Mouse (Mus musculus) duodenum, adult 2 months (tissue): ENCODE data around the gene Olfr1410. TPM values are rescaled to one million over a fixed set of nuclear protein-coding genes. Genes with fewer than 3 reads are reported as not detected.

Experiments
- polyA plus RNA-seq: library from polyadenylated mRNA; depleted of rRNA; stranded (reverse); fragments of >200 nt; gene quantifications from 2 replicates; pipeline ENCODE4 v1.2.3, GENCODE M21; 2012; ENCODE audit warnings: low replicate concordance; rRNA removed

Olfr1410 gene
- not detected in 2 replicates for polyA plus RNA-seq

GRCm38 (mm10) chr1:92605482-92605881 is at the start of gene Olfr1410:
TSS of gene Olfr1410 (plus strand) at chr1:92605782.

GRCm38 (mm10) chr1:92571022-92571421 is 34.6 kb upstream of the Olfr1410 start, which contains the start of gene Olfr1413:
TSS of gene Olfr1413 (plus strand) at chr1:92571322.

GRCm38 (mm10) chr1:92585479-92585878 is 20.1 kb upstream of the Olfr1410 start, which contains the start of gene Olfr1412:
TSS of gene Olfr1412 (plus strand) at chr1:92585779.

GRCm38 (mm10) chr1:92594111-92594510 is 11.5 kb upstream of the Olfr1410 start, which contains the start of gene Olfr1411:
TSS of gene Olfr1411 (plus strand) at chr1:92594411.

GRCm38 (mm10) chr1:92617488-92617887 is 11.9 kb downstream of the Olfr1410 start, which contains the start of gene Olfr12:
TSS of gene Olfr12 (plus strand) at chr1:92617788.

GRCm38 (mm10) chr1:92641514-92642272 is 36.1 kb downstream of the Olfr1410 start, which contains the start of gene Cops9:
TSS of gene Cops9 (minus strand) at chr1:92641985.

GRCm38 (mm10) chr1:92648673-92649072 is 43.1 kb downstream of the Olfr1410 start, which contains the start of gene Otos:
TSS of gene Otos (minus strand) at chr1:92648841.

Other genes with a start within 250 kb of the Olfr1410 start
- 79.4 and 85.8 TPM in 2 replicates for gene Ndufa10, start 131.9 kb upstream of the Olfr1410 start, polyA plus RNA-seq
- gene Olfr1416, start 120.7 kb upstream of the Olfr1410 start, polyA plus RNA-seq = not detected in 2 replicates
- gene Olfr1415, start 109.7 kb upstream of the Olfr1410 start, polyA plus RNA-seq = not detected in 2 replicates
- gene Olfr1414, start 87.1 kb upstream of the Olfr1410 start, polyA plus RNA-seq = not detected in 2 replicates
- not detected in 2 replicates for gene Olfr1413, start 34.5 kb upstream of the Olfr1410 start, polyA plus RNA-seq
- not detected in 2 replicates for gene Olfr1412, start 20.0 kb upstream of the Olfr1410 start, polyA plus RNA-seq
- not detected in 2 replicates for gene Olfr1411, start 11.4 kb upstream of the Olfr1410 start, polyA plus RNA-seq
- not detected in 2 replicates for gene Olfr12, start 12.0 kb downstream of the Olfr1410 start, polyA plus RNA-seq
- 43.6 and 66.3 TPM in 2 replicates for gene Cops9, start 36.2 kb downstream of the Olfr1410 start, polyA plus RNA-seq
- 0.13 and 0.23 TPM in 2 replicates for gene Otos, start 43.1 kb downstream of the Olfr1410 start, polyA plus RNA-seq
- 6.4 and 7.5 TPM in 2 replicates for gene Gpc1, start 225.9 kb downstream of the Olfr1410 start, polyA plus RNA-seq